Mouse (Mus musculus) hindbrain, embryonic 13.5 days (tissue): ENCODE measurements around the gene Olfr15. TPM values are rescaled to one million over a fixed set of nuclear protein-coding genes. Genes with fewer than 3 reads are reported as not detected.
"Not testable (repeated sequence)": the region's sequence is repeated elsewhere in the genome, so short reads cannot be mapped to it uniquely, and the experiment has no call there.

Experiments
- ATAC-seq: fragments of 200-750 bp; cut with Nextera tagmentation; 2 replicates; pipeline ENCODE4 v1.8.0; 2017; ENCODE audit warnings: moderate TSS enrichment; ENCODE audit not compliant: low FRiP score
- H3K27ac ChIP-seq: fragments of 300-500 bp; sonication (generic); 2 replicates; pipeline ENCODE4 v1.5.1; 2015; ENCODE audit warnings: inconsistent platforms, mild to moderate bottlenecking, moderate library complexity
- H3K27me3 ChIP-seq: fragments of 300-500 bp; sonication (generic); 2 replicates; pipeline ENCODE4 v1.6.1; 2015; ENCODE audit warnings: mild to moderate bottlenecking, inconsistent platforms
- H3K36me3 ChIP-seq: fragments of 300-500 bp; sonication (generic); 2 replicates; pipeline ENCODE4 v1.6.1; 2015; ENCODE audit warnings: mild to moderate bottlenecking, inconsistent platforms
- H3K4me1 ChIP-seq: fragments of 300-500 bp; sonication (generic); replicated peaks from 2 replicates; pipeline ENCODE4 v1.6.1; 2015; ENCODE audit warnings: inconsistent platforms
- H3K4me2 ChIP-seq: fragments of 300-500 bp; sonication (generic); 2 replicates; pipeline ENCODE4 v1.6.1; 2015; ENCODE audit warnings: inconsistent platforms, mild to moderate bottlenecking, moderate library complexity
- H3K4me3 ChIP-seq: fragments of 300-500 bp; sonication (generic); 2 replicates; pipeline ENCODE4 v1.5.1; 2015; ENCODE audit warnings: mild to moderate bottlenecking, inconsistent platforms
- H3K9ac ChIP-seq: fragments of 300-500 bp; sonication (generic); 2 replicates; pipeline ENCODE4 v1.6.1; 2015; ENCODE audit warnings: mild to moderate bottlenecking, inconsistent platforms
- H3K9me3 ChIP-seq: fragments of 300-500 bp; sonication (generic); 2 replicates; pipeline ENCODE4 v1.6.1; 2016; ENCODE audit warnings: inconsistent platforms
- WGBS: fragments of 180-500 bp; shearing (Covaris S2); methylation state at CpG from one replicate; pipeline ENCODE4 v1.1.7; 2015; 5-methylcytosine and 5-hydroxymethylcytosine counted together
- polyA plus RNA-seq: library from polyadenylated mRNA; unstranded; fragments of >200 nt; fragmentation: Nextera tagmentation; extraction: Ambion mirVana; gene quantifications from 2 replicates; pipeline ENCODE4 v1.2.1, GENCODE M21; 2015

Olfr15 gene
- polyA plus RNA-seq, 1 experiment from 2014 or later, result not detected

GRCm38 (mm10) chr16:3846711-3847518 is 16.2 kb downstream of the Olfr15 start, which contains the start of gene Zfp174:
Zfp174 (plus strand) TSS chr16:3847268.
- peak within 1 kb of the TSS; percentile 55 for H3K4me3 ChIP-seq
- peak; percentile 99 for ATAC-seq
- no peaks in the 10 kb centered on the region for H3K27me3 ChIP-seq
- peak within 1 kb of the TSS; percentile 67 for H3K4me2 ChIP-seq
- no peaks in the 10 kb centered on the region for H3K9me3 ChIP-seq
- peaks cover 19% of the 10 kb centered on the region for H3K4me1 ChIP-seq
- 3% methylated on average over 38 of the region's 38 CpGs for WGBS
- H3K27ac ChIP-seq, result peak within 1 kb of the TSS; percentile 13; the same call in 1 of the 2 replicates
- H3K9ac ChIP-seq, result peak within 1 kb of the TSS; percentile 72
- no peaks in the 10 kb centered on the region for H3K36me3 ChIP-seq

GRCm38 (mm10) chr16:3847871-3848270 is 17.2 kb downstream of the Olfr15 start:
- WGBS, result 59% methylated on average over 4 of the region's 4 CpGs
- no peak overlapping the region for H3K27ac ChIP-seq
- no peak for ATAC-seq

GRCm38 (mm10) chr16:3848416-3848815 is 17.7 kb downstream of the Olfr15 start:
- Histone ChIP-seq H3K9me3 (no peaks in the 10 kb centered on the region), H3K4me1 (peaks cover 15% of the 10 kb centered on the region), H3K4me2 (no peak overlapping the region), H3K27me3 (no peaks in the 10 kb centered on the region), H3K36me3 (no peaks in the 10 kb centered on the region), H3K9ac (no peak overlapping the region), H3K27ac (no peak overlapping the region), H3K4me3 (no peak overlapping the region)
- WGBS, result 75% methylated on average over 3 of the region's 3 CpGs
- no peak for ATAC-seq

More at GRCm38 (mm10) chr16:3847871-3848270, 17.2 kb downstream of the Olfr15 start:
- Histone ChIP-seq H3K9ac (peak overlapping the region; percentile 72), H3K4me3 (peak overlapping the region; percentile 55), H3K4me1 (peaks cover 17% of the 10 kb centered on the region), H3K9me3 (no peaks in the 10 kb centered on the region), H3K27me3 (no peaks in the 10 kb centered on the region), H3K36me3 (no peaks in the 10 kb centered on the region), H3K4me2 (peak overlapping the region; percentile 67)

- H3K4me2 ChIP-seq, H3K27ac ChIP-seq, H3K9me3 ChIP-seq, ATAC-seq, H3K9ac ChIP-seq, H3K4me3 ChIP-seq, H3K27me3 ChIP-seq, H3K36me3 ChIP-seq: not testable (repeated sequence)
- H3K4me1 ChIP-seq, result peaks cover 15% of the 10 kb centered on the region
- WGBS, result 89% methylated on average over 13 of the region's 13 CpGs
Measured at GRCm38 (mm10) chr16:3851301-3851700, 20.6 kb downstream of the Olfr15 start.

GRCm38 (mm10) chr16:3852586-3852985 is 21.9 kb downstream of the Olfr15 start:
- ATAC-seq, result no peak

GRCm38 (mm10) chr16:3854437-3855182 is 23.9 kb downstream of the Olfr15 start:
- H3K4me3 ChIP-seq, result no peak overlapping the region
- H3K27me3 ChIP-seq, result no peaks in the 10 kb centered on the region
- no peaks in the 10 kb centered on the region for H3K9me3 ChIP-seq
- no peak overlapping the region for H3K9ac ChIP-seq
- 55% methylated on average over 11 of the region's 11 CpGs for WGBS
- no peak overlapping the region for H3K4me2 ChIP-seq
- H3K36me3 ChIP-seq, result peaks cover 15% of the 10 kb centered on the region; the same call in 1 of the 2 replicates
- no peak for ATAC-seq
- H3K27ac ChIP-seq, result no peak overlapping the region
- H3K4me1 ChIP-seq, result no peaks in the 10 kb centered on the region; the same call in 1 of the 2 replicates

More at GRCm38 (mm10) chr16:3852586-3852985, 21.9 kb downstream of the Olfr15 start:
- H3K9ac ChIP-seq, result no peak overlapping the region
- H3K9me3 ChIP-seq, result no peaks in the 10 kb centered on the region
- 34% methylated on average over 12 of the region's 12 CpGs for WGBS
- no peaks in the 10 kb centered on the region for H3K27me3 ChIP-seq
- H3K4me1 ChIP-seq, result peaks cover 13% of the 10 kb centered on the region
- no peak overlapping the region for H3K4me3 ChIP-seq
- H3K27ac ChIP-seq, result no peak overlapping the region
- H3K4me2 ChIP-seq, result no peak overlapping the region
- peaks cover 15% of the 10 kb centered on the region; the same call in 1 of the 2 replicates for H3K36me3 ChIP-seq

- Histone ChIP-seq H3K27me3 (no peaks in the 10 kb centered on the region), H3K36me3 (peaks cover 19% of the 10 kb centered on the region), H3K4me1 (no peaks in the 10 kb centered on the region), H3K4me2 (no peak overlapping the region), H3K9ac (no peak overlapping the region), H3K9me3 (no peaks in the 10 kb centered on the region), H3K27ac (no peak overlapping the region), H3K4me3 (no peak overlapping the region)
- ATAC-seq, result no peak
- 87% methylated on average over 1 of the region's 1 CpGs for WGBS
Measured at GRCm38 (mm10) chr16:3855776-3856175, 25.1 kb downstream of the Olfr15 start.

- Histone ChIP-seq H3K4me2 (no peak overlapping the region), H3K9ac (no peak overlapping the region), H3K9me3 (no peaks in the 10 kb centered on the region), H3K4me1 (no peaks in the 10 kb centered on the region), H3K27ac (no peak overlapping the region), H3K36me3 (peaks cover 36% of the 10 kb centered on the region), H3K4me3 (no peak overlapping the region), H3K27me3 (no peaks in the 10 kb centered on the region)
- 92% methylated on average over 4 of the region's 4 CpGs for WGBS
- no peak for ATAC-seq
Measured at GRCm38 (mm10) chr16:3859254-3859653, 28.6 kb downstream of the Olfr15 start.

- H3K27ac ChIP-seq, result peak overlapping the region; percentile 53; the same call in 1 of the 2 replicates
- no peak for ATAC-seq
- WGBS, result 4% methylated on average over 16 of the region's 16 CpGs
Measured at GRCm38 (mm10) chr16:3871815-3872214, 41.1 kb downstream of the Olfr15 start.

GRCm38 (mm10) chr16:3872216-3873047 is 41.8 kb downstream of the Olfr15 start, which contains the start of gene Naa60:
Naa60 (plus strand) TSS chr16:3872375.
- WGBS, result 5% methylated on average over 47 of the region's 47 CpGs
- peak; percentile 98 for ATAC-seq
- H3K9ac ChIP-seq, result peak within 1 kb of the TSS; percentile 75

More at GRCm38 (mm10) chr16:3871815-3872214, 41.1 kb downstream of the Olfr15 start:
- Histone ChIP-seq H3K4me2 (peak overlapping the region; percentile 83), H3K4me3 (peak overlapping the region; percentile 55), H3K4me1 (peaks cover 23% of the 10 kb centered on the region), H3K27me3 (no peaks in the 10 kb centered on the region), H3K36me3 (peaks cover 27% of the 10 kb centered on the region), H3K9me3 (no peaks in the 10 kb centered on the region), H3K9ac (peak overlapping the region; percentile 75)

GRCm38 (mm10) chr16:3876346-3876745 is 45.7 kb downstream of the Olfr15 start:
- no peaks in the 10 kb centered on the region for H3K9me3 ChIP-seq
- no peak overlapping the region for H3K9ac ChIP-seq
- no peak overlapping the region for H3K4me2 ChIP-seq
- no peak for ATAC-seq
- H3K27me3 ChIP-seq, result no peaks in the 10 kb centered on the region
- H3K4me1 ChIP-seq, result peaks cover 30% of the 10 kb centered on the region
- H3K27ac ChIP-seq, result no peak overlapping the region
- WGBS, result 95% methylated on average over 4 of the region's 4 CpGs
- H3K4me3 ChIP-seq, result no peak overlapping the region
- peaks cover 38% of the 10 kb centered on the region for H3K36me3 ChIP-seq

More at GRCm38 (mm10) chr16:3872216-3873047, 41.8 kb downstream of the Olfr15 start, which contains the start of gene Naa60:
- Histone ChIP-seq H3K27me3 (no peaks in the 10 kb centered on the region), H3K4me2 (peak within 1 kb of the TSS; percentile 83), H3K27ac (peak within 1 kb of the TSS; percentile 69), H3K9me3 (no peaks in the 10 kb centered on the region), H3K36me3 (peaks cover 29% of the 10 kb centered on the region), H3K4me1 (peaks cover 23% of the 10 kb centered on the region), H3K4me3 (peak within 1 kb of the TSS; percentile 55)
